Mouse (Mus musculus) MN1 (cell line): Measurements from ENCODE around the gene Ugt1a9.

Experiments
- DNase-seq: peaks from one replicate; pipeline ENCODE4 v3.0.0-alpha.2; 2016; ENCODE audit warnings: low spot score

The Ugt1a9 gene

DNA sequence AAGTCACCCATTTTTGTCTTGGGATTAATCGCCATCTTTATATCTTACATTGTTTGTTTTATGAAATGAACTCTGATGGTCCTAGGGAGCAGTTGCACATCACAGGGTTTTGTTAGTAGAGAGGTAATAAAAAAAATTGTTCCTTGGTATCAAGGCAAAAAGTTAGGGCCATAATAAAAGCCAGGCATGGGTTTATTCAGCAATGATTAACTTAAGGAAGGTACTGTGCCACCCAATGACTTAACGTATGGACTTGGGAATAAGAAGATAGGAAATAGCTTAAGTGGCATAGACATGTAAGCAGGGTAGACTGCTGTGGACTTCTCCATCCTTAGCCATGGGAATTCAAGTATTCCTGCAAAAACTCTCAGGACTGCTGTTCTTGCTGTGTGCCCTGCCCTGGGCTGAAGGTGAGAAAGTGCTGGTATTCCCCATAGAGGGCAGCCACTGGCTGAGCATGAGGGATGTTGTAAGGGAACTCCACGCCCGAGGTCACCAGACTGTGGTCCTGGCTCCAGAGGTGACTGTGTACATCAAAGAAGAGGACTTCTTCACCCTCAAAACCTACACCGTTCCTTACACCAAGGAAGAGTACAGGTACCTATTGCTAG, 115.8 kb downstream of the Ugt1a9 start:
- no peak for DNase-seq

DNA sequence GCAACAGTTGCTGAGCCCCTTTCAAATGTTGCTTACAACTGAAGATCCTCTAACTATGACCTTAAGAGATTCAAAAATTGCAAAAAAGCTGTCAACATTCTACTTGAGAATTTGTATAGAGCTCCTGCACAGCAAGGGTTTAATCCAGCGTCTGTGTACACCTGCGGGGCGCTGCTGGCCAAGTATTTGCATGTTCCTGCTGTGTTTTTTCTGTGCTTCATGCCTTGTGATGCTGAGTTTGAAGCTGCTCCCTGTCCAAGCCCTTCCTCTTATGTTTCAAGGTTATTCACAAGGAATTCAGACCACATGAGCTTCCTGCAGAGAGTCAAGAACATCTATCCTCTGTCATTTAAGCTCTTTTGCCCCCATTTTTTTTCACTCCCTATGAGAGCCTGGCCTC, 121.5 kb downstream of the Ugt1a9 start:
- DNase-seq: no peak

DNA sequence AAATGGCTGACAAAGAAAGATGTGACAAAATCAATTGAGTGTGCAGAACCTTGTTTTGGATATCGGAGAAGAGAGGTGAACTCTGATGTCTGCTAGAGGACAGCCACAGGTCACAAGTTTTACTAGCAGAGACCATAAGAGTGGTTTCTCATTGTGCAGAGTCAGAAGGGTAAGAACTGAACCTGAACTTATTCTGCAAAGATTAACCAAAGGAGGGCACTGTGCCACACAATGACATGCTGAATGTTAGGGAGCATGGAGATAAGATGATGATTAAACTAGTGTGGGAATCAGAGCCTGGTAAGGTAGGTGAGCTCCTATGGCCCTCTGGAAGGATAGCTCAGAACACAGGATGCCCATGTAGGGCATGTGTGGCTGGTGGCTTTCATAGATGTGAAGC, 125.1 kb downstream of the Ugt1a9 start:
- no peak for DNase-seq

DNA sequence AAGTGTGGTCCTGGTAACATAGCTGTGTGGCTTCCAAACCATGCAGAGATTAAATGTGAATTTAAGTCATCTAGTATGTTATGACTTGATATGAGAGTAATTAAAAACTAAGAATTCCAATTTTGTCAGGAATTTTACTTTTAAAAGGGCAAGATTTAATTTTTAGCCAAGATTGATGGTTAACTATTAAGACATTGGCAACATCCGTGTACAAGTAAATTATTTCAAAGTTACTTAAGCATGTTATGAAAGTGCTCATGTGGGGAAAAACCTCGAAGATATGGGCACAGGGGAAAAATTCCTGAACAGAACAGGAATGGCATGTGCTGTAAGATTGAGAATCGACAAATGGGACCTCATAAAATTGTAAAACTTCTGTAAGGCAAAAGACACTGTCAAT, 126.8 kb downstream of the Ugt1a9 start:
- DNase-seq: no peak

DNA sequence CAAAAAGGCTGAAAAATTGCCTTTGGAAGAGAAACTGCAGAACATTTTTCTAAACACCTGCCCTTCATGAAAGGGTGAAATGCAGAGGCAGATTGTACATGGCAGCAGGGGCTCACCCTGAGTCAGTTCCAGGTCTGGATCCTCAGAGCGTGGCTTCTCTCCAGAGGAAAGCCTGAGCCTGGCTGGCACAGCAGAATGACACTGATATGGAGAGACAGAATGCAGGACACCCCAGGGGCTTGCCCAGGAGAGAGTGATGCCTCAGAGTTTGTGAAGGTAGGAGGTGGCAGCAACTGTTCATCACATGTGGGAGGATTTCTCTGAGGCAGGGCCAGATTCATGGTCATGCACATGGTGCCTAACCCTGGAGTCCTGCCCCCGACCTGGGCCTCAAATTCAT, 129.4 kb downstream of the Ugt1a9 start:
- no peak for DNase-seq

DNA sequence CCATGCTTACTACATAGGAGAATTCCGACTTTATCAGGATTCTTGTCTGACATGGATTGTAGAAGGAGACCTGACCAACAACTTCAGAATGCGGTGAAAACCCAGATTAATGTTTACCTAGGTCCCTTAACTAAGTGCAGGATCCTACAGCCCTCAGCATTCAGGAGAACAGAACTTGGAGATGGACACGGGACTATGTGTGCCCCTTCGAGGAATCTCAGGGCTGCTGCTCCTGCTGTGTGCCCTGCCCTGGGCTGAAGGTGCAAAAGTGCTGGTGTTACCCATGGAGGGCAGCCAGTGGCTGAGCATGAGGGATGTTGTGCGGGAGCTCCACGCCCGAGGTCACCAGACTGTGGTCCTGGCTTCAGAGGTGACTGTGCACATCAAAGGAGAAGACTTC, 129.9 kb downstream of the Ugt1a9 start, which contains the start of gene Ugt1a2:
Ugt1a2 (plus strand) TSS at position 146 of the 400 bp plus-strand sequence.
- no peak for DNase-seq

DNA sequence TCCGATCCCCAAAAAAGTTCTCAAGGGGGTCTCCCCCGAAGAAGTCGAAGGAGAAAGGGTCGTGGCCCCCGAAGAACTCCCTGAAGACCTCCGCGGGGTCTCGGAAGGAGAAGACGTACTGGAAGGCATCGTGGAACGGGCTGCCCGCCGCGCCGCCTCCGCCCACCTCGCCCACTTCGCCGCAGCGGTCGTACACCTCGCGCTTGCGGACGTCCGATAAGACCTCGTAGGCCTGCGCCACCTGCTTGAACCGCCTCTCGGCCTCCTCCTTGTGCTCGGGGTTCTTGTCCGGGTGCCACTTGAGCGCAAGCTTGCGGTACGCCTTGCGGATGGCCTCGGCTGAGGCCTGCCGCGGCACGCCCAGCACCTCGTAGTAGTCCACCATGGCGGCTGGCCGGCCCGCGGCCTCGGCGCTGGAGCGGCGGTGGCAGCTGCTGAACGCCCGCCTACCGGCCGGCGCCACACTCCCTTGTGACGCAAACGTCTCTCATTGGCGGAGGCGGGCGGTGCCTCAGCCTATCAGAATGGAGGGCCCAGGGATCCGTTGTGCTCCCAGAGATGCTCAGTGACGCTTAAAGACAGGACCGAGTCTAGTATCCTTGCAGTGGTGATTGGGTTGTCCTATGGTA, 134.8 kb downstream of the Ugt1a9 start, which contains the start of gene Dnajb3:
Dnajb3 (minus strand) TSS at position 489 of the 629 bp plus-strand sequence.
- DNase-seq: no peak

DNA sequence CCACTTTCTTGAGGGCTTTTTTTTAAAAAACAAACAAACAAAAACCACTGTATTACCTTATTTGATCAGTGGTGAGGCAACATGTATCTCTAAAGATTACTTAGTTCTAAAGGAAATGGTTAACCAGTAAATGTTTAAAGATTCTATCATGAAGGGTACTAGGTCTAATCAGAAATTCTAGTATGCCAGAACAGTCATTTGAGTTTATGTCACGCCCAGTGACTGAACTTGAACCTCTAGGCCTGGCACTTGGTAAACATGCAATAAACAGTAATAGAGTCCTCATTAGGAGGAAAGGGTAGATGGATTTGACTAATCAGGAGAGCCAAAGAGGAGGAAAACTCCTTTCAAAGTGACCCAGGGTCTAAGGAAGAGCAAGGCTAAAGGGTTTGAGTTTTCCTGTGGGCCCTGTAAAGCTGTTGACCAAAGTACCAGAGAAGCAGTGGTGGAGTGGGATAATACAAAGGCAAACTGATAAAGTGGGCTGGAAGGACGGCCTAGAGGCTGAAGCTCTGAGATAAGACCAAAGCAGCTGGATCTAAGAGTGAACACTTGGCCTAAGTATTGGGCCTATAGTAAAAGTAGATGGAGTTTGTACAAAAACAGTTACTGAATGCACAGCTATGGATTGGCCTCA, 136.4 kb downstream of the Ugt1a9 start:
- DNase-seq: no peak

DNA sequence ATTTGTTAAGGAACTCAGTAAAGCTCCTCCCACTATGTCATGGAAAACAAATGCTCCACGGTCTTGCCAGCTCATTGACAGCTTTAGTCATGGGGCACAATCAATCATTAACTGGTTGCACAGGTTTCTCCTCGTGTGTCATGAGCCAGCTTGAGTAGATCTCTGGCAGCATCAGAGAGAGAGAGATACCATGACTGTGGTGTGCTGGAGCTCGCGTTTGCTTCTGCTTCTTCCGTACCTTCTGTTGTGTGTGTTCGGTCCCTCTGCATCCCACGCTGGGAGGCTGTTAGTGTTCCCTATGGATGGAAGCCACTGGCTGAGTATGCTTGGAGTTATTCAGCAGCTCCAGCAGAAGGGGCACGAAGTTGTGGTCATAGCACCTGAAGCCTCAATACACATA, 141.2 kb downstream of the Ugt1a9 start, which contains the start of gene Ugt1a1:
Ugt1a1 (plus strand) TSS at position 148 of the 400 bp plus-strand sequence.
- DNase-seq: peak; percentile 14

DNA sequence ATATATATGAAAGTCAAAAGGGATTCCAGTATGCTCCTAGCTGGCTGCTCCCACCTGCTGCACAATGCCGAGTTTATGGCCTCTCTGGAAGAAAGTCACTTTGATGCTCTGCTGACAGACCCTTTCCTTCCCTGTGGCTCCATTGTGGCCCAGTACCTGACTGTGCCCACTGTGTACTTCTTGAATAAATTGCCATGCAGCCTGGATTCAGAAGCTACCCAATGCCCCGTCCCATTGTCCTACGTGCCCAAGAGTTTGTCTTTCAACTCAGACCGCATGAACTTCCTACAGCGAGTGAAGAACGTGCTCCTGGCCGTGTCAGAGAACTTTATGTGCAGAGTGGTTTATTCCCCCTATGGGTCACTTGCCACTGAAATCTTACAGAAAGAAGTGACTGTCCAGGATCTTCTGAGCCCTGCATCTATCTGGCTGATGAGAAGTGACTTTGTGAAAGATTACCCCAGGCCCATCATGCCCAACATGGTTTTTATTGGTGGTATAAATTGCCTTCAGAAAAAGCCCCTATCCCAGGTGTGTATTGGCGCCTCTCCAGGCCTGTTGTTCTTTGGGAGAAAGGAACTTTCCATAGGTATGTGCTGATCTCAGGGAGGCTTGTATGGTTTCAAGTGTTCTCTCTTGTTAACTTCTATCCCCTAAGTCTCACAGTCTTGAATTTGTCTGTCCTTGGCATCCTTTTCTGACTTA, 141.9 kb downstream of the Ugt1a9 start:
- peak; percentile 13 for DNase-seq

DNA sequence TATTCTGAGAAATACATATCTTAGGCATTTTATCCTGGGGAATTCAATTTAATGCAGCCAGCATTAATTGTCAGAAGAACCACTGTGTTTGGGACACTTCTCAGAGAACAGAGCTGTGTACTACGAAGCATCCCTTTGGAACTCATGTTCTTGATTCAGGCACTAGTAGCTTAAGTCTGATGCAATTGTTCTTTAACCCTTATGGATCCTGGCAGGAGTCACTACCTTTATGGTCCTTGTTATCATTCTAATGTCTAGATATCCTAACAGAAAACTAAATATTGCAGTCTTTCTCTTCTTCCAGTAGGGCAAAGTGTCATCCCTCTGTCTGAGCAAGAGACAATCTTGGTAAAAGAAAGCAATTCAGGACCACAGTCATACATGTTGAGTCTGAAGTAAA, 142.5 kb downstream of the Ugt1a9 start:
- DNase-seq: no peak

DNA sequence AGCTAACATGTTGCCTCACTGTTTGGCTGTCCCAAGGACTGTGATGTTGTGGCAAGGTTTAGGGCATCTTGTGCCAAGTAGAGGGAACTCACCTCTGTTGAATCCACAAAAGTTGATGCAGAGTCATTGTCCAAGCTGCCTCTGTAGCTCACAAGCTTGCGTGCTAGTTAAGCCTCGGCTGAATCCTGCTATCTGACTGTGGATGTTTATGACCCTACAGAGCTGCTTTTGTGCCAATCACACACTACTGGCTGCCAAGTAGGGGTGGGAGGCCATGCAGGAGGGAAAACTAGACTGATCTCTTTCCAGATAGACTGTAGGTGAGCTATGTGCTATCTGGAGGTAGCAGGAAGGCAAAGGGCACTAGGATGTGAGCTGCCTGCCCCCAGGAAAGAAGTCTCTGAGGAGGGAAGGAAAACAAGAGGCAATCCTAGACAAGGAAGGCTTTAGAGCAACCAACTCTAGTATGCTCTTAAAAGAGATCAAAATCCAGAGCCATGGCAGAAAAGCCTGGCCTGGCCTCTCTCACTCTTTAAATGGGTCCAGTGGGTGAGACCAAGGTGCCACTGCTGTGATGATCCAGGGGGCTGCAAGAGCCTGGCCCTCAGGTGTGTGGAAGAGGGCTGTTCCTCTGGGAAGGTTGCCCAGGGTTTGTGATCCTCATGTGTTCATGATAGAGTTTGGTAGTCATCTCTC, 143.3 kb downstream of the Ugt1a9 start:
- DNase-seq: peak; percentile 24

DNA sequence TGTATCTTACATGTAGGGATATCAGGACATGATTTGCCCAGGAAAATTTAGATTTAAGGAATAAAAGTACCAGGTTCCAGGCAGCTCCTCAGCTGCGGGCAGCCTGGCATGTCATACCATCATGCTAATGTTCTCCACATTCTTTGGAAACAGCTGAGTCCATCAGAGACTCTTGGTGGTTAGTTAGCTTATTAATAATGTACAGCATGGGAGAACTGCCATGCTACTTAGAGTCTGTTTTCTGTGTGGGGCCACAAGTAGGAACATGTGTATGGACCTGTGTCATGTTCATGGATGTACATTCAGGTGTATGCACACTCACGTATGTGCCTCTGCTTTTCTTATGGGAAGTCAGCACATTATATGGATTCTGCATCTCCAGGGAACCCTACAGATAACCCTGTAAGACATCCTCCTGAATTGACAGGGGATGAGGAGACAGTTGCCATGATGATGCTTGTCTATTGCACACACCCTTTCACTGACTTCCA, 143.9 kb downstream of the Ugt1a9 start:
- DNase-seq: no peak

DNA sequence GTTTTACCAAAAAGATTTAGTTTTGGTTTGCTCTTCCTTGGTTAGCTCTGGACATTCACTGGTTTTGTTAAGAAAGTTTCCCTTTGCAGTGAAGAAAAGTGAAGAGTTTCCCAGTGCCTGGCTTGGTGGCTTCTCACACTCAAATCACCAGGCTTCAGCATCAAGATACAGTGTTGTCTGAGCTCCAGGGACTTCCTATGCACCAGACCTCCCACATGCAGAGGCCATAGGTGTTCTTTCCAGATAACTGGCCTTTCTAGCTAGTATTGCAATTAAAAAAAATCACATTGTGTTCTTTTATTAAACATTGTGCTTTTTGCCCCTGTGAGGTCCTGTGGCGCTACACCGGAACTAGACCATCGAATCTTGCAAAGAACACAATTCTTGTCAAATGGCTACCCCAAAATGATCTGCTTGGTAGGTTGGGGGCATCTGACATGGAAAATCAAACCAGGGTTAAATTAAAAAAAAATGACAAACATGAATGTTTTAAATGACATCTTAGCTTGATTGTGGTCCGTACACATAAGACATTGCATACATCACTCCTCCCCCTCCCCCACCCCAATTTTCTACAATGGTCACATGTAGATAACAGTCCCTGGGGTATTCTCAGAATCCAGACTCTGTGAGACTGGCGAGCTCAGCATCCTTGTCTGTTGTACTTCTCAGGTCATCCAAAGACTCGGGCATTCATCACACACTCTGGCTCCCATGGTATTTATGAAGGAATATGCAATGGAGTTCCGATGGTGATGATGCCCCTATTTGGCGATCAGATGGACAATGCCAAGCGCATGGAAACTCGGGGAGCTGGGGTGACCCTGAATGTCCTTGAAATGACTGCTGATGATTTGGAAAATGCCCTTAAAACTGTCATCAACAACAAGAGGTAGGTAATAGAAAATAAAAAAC, 145.1 kb downstream of the Ugt1a9 start:
- DNase-seq: peak; percentile 23

DNA sequence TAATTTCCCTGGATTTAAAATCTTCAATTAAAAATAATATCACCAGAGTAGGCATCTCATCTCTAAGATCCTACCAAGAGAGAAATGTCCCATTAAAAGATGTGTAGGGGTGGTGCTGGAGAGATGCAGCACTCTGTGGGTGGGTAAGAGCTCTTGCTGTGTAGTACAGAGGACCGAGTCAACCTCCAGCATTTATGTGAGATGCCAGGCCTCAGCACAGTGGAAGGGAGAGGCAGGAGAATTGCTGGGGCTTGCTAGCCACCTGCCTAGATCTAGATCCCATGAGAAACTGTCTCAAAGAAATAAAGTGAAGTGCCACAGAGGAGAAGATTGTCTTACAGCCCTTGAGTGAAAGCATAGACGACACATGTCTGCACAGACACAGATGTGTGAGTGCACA, 146.0 kb downstream of the Ugt1a9 start:
- peak; percentile 21 for DNase-seq

DNA sequence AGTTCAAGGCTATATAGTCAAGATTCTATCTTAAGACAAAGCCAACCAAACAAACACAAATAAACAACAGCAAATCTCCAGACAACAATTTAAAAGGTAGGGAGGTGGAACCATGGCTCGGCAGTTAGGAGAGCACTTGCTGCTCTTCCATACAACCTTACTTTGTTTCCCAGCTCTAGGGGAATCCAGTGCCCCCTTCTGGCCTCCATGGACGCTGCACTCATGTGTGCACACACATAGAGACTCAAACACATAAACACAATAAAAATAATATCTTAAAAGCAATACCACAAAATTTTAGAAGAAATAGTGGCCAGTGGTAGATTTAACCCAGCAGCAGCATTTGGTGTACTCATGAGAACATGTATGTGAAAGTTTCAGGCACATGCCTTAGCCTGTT, 146.5 kb downstream of the Ugt1a9 start:
- DNase-seq: peak; percentile 14

DNA sequence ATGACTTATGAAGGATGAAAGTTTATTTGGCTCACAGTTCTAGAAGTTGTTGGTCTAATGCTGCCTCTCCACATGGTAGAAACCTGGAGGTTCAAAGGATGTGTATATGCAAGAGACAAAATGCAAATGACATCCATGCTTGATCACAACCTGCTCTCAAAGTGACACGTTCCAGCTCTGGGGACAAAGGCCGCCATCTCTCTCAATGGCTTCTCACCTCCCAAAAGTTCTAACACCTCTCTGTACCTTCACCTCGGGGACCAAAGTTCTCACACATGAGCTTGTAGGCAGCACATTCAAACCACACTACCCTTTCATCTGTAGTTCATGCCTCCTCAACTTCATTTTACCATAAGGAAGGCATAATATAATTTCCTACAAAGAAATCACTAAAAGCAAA, 147.0 kb downstream of the Ugt1a9 start:
- DNase-seq: peak; percentile 12

DNA sequence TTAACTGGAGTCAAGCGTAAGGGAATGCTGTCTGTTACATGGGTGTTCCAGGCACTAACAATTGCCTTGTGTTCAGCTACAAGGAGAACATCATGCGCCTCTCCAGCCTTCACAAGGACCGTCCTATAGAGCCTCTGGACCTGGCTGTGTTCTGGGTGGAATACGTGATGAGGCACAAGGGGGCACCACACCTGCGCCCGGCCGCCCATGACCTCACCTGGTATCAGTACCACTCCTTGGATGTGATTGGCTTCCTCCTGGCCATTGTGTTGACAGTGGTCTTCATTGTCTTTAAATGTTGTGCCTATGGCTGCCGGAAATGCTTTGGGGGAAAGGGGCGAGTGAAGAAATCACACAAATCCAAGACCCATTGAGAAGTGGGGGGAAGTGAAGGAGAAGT, 147.5 kb downstream of the Ugt1a9 start:
- DNase-seq: peak; percentile 18

DNA sequence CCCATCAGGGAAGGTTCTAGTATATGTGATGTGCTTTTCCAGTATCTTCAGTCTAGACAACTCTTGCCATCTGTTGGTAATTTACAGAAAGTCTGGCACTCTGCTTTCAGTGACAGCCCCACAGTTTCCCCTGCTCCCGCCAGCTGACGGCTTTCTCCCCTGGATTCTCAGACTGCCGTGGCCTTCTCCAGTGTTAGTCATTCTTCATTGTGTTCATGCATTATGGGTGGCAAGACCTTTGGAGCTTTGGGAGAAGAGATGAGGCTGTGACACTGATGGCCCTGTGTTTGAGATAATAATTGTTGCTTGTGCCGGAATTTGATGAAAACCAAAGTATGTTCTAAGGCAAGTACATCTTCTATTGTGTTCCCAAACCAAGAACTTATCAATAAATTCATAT, 148.0 kb downstream of the Ugt1a9 start:
- DNase-seq: peak; percentile 12

DNA sequence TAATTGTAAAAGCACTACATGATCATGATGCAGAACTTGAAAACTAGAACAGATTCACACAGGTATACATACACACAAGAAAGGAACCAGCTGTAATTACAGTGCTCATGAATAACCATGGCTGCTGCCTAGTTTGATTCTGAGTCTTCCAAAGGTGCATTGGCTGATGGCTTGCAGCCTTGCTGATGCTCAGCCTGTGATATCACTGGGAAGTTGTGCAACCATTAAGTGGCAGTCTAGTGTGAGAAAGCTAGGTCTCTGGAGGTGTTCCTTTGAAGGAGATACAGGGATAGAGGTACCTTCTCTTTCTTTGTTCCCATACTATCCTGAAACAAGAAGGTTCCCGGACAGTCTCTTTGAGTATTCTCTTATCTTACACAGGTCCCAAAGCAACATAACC, 148.5 kb downstream of the Ugt1a9 start:
- peak; percentile 11 for DNase-seq

DNA sequence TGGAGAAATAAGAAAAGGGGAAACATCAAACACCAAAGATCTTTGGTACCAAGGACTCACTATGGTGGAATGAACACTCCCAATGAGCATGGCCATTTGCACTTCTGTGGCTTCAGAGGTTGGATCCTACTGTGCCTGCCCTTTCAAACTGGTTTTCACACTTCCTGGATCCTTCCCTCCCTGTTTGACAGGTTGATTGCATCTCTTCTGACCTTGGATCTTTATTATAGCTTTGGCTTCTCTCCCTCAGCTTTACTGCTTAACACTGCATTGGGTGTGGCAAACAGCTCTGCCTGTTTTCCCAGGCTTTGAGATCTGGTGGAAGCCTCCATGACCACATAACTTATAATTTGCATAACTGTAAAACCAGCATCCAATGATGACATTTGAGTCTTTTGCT, 149.7 kb downstream of the Ugt1a9 start:
- peak; percentile 32 for DNase-seq
